Mouse (Mus musculus) ES-E14 (cell line): ENCODE results near the gene Krt23.

ENCODE experiments used
- CHD2 ChIP-seq: IDR thresholded peaks from 2 replicates; pipeline ENCODE4 v1.6.1; 2014; ENCODE audit warnings: mild to moderate bottlenecking, low read depth, low read length, inconsistent platforms
- HCFC1 ChIP-seq: IDR thresholded peaks from 2 replicates; pipeline ENCODE4 v1.6.1; 2012; ENCODE audit warnings: low read length, inconsistent platforms, borderline replicate concordance; ENCODE audit not compliant: insufficient read depth
- MAFK ChIP-seq: IDR thresholded peaks from 2 replicates; pipeline ENCODE4 v1.6.1; 2014; ENCODE audit warnings: mild to moderate bottlenecking, low read depth, low read length, inconsistent platforms; ENCODE audit not compliant: insufficient read depth
- ZC3H11A ChIP-seq: IDR thresholded peaks from 2 replicates; pipeline ENCODE4 v1.6.1; 2012; ENCODE audit warnings: low read depth, mild to moderate bottlenecking, inconsistent platforms, low read length, borderline replicate concordance
- ZNF384 ChIP-seq: IDR thresholded peaks from 2 replicates; pipeline ENCODE4 v1.6.1; 2012; ENCODE audit warnings: low read depth, low read length, inconsistent platforms

- no peak for TF ChIP-seq ZC3H11A
- no peak for TF ChIP-seq MAFK
- TF ChIP-seq ZNF384: no peak
- no peak for TF ChIP-seq CHD2
- TF ChIP-seq HCFC1: no peak
These were observed at the start of gene Krt23 for GRCm38 (mm10) chr11:99492733-99493573.
